Mouse (Mus musculus): ENCODE measurements around the gene Abcc9. TPM values are rescaled to one million over a fixed set of nuclear protein-coding genes. Genes with fewer than 3 reads are reported as not detected.
"Not testable (repeated sequence)": the region's sequence is repeated elsewhere in the genome, so short reads cannot be mapped to it uniquely, and the experiment has no call there.

Gene Abcc9
- total RNA-seq, 2 experiments from 2014 or later, result not detected

DNA sequence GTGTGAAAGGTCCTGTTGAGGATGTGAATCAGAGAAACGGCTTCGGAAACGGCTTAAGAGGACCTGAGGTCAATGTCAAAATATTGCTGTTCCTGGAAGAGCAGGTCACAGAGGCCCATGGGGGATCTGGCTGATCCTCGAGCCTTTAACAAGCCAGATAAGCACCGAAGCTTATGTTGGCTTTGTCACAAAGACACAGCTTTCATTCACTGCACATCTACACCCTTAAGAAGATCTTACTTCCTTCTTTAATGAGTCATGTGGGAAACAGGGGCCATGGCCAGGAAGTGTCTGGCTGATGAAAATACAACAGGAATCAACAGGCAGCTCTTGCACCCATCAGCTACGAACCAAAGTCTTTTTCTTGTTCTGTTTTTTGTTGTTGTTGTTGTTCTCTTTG, 6.3 kb upstream of the Abcc9 start:
- ATAC-seq (replicated peaks; ENCODE audit: poor library complexity, severe bottlenecking), result peak; percentile 67

DNA sequence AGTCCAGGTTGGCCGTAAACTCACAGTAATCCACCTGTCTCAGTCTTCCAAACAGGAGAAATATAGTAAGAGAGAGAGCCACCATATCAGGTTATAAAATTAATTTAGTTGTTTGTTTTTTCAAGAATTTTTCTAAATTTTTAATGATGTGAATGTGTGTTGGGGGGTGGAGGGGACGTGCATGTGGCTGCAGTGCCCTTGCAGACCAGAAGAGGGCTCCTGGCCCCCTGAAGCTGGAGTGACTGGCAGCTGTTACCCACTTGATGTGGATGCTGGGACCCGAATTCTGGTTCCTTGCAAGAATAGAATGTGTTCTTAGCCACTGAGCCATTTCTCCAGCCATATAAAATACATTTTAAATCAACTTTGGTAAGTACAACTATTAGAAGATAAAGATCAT, 4.6 kb upstream of the Abcc9 start:
- peak; percentile 52 for ATAC-seq (replicated peaks; ENCODE audit: poor library complexity, severe bottlenecking)

GRCm38 (mm10) chr6:142703441-142703930, 1.4 kb upstream of the Abcc9 start:
- ATAC-seq (replicated peaks; ENCODE audit: poor library complexity, severe bottlenecking), result no peak

GRCm38 (mm10) chr6:142701161-142701560, 954 bp downstream of the Abcc9 start:
- no peak for ATAC-seq (replicated peaks; ENCODE audit: poor library complexity, severe bottlenecking)

DNA sequence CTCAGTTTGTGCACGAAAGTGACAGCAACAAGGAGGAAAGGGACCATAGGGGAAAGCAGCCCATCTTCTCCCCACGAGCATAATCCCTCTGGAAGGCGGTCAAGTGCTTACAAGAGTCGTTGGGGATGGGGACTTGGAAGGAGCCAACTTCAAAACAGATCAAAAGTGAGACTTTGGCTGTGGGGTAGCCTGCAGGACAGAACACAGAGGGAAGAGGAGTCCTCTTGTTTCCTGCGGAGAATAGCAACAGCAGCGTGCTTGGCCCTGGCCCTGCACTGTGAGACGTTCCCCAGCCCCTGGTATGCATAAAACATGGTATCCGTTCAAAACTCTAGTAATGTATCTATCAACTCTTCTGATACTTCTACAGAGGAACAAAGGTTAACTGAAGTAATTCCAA, 1.4 kb downstream of the Abcc9 start:
- no peak for ATAC-seq (replicated peaks; ENCODE audit: poor library complexity, severe bottlenecking)

DNA sequence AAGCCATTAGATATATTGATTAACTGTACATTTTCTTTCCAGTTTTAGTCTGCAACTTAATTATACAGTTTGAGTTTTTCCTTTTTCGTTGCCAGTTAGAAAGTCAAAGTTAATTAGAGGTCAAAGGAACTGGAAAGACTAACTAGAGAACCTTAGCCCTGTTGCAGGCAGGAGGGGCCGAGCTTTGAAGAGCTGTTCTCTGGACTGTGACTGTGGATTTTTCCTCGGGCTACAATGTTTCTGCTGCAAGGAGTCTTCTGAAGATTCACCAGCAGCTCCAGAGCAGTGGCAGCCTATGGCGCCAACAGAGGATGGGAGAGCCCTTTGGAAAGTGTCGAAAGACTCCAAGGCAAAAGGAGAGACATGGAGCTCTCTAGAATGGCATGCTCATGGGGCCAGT, 10.0 kb downstream of the Abcc9 start:
- no peak for ATAC-seq (replicated peaks; ENCODE audit: poor library complexity, severe bottlenecking)

GRCm38 (mm10) chr6:142689673-142690072, 12.4 kb downstream of the Abcc9 start:
- no peak for ATAC-seq (replicated peaks; ENCODE audit: poor library complexity, severe bottlenecking)

- ATAC-seq (replicated peaks; ENCODE audit: poor library complexity, severe bottlenecking), result no peak
Measured at GRCm38 (mm10) chr6:142682985-142683691, 19.0 kb downstream of the Abcc9 start.

GRCm38 (mm10) chr6:142670021-142670420, 32.1 kb downstream of the Abcc9 start:
- no peak for ATAC-seq (replicated peaks; ENCODE audit: poor library complexity, severe bottlenecking)

- ATAC-seq (replicated peaks; ENCODE audit: poor library complexity, severe bottlenecking), result no peak
Measured at GRCm38 (mm10) chr6:142669343-142669742, 32.8 kb downstream of the Abcc9 start.

DNA sequence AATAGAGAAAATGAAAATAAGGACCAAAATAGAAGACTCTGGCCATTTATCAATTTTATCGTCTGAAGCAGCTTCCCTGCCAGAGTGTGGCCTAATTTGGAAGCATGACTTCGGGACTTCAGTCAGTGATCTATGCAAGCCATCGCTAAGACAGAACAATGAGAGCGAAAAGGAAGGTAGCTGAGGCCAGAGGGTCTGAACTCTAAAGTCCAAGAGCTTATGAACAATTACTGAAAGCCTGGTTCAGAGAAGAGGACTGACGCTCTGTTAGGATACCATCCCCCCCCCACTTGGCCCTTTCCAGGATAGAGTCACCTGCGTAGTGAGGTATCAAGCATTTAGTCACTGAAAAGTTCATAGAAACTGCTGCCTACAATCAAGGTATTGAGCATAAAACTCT, 33.3 kb downstream of the Abcc9 start:
- ATAC-seq (replicated peaks; ENCODE audit: poor library complexity, severe bottlenecking), result no peak

DNA sequence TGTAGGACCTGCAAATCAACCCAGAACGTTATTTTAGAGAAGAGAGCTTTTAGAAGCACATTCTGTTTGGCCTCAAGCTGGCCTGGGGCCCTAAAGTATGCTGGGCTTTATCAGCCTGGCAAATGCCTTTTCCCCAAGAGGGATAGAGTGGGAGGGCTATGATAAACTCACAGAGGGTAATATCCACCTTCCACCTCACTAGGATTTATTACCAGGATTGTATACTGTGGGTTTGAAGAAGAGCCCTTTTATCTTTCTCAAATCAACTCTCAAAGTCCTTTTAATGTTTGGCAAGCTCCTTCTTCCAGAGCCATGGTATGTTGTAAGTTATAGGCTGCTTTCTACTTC, 33.7 kb downstream of the Abcc9 start:
- no peak for ATAC-seq (replicated peaks; ENCODE audit: poor library complexity, severe bottlenecking)

GRCm38 (mm10) chr6:142667701-142668418, 34.3 kb downstream of the Abcc9 start:
- ATAC-seq (replicated peaks; ENCODE audit: poor library complexity, severe bottlenecking), result no peak

DNA sequence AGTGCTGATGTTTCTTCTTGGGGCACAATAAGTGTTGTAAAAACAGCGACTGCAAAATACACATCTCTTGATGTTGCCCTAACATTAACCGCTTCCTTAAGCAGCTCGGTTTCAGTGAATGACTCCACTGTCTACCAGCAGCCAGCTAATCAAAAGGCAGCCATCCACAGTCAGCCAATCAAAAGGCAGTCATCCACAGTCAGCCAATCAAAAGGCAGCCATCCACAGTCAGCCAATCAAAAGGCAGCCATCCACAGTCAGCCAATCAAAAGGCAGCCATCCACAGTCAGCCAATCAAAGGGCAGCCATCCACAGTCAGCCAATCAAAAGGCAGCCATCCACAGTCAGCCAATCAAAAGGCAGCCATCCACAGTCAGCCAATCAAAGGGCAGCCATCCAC, 40.1 kb downstream of the Abcc9 start:
- not testable (repeated sequence) for ATAC-seq (replicated peaks; ENCODE audit: poor library complexity, severe bottlenecking)

DNA sequence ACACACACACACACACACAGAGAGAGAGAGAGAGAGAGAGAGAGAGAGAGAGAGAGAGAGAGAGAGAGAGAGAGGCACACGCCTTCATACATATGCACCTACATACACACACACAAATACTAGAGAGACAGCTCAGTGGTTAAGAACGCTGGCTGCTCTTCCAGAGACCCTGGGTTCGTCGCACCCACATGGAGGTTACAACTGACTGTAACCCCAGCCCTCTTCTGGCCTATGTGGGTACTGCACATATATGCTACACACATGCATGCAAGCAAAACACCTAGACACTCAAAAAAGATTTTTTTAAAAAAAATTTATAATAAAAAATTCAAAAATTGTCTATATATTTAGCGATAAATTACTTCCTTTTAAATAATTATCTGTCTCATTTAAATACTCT, 43.1 kb downstream of the Abcc9 start:
- peak; percentile 79 for ATAC-seq (replicated peaks; ENCODE audit: poor library complexity, severe bottlenecking)

GRCm38 (mm10) chr6:142654561-142654960, 47.6 kb downstream of the Abcc9 start:
- ATAC-seq (replicated peaks; ENCODE audit: poor library complexity, severe bottlenecking), result no peak

DNA sequence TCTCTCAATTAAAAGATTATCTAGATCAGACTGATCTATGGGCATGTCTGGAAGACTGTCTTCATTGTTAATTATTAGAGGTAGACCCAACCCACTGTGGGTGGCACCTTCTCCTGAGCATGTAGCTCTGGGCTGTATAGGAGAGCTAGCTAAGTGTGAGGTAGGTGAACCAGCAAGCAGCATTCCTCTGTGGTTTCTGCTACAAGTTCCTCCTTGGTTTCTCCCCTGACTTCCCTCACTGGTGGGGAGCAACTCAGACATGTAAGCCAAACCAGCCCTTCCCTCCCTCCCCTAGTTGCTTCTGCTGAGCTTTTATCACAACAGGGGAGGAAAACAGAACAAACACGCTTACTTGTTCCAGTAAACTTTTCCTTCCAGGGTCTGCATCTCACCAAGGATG, 49.9 kb downstream of the Abcc9 start:
- no peak for ATAC-seq (replicated peaks; ENCODE audit: poor library complexity, severe bottlenecking)

DNA sequence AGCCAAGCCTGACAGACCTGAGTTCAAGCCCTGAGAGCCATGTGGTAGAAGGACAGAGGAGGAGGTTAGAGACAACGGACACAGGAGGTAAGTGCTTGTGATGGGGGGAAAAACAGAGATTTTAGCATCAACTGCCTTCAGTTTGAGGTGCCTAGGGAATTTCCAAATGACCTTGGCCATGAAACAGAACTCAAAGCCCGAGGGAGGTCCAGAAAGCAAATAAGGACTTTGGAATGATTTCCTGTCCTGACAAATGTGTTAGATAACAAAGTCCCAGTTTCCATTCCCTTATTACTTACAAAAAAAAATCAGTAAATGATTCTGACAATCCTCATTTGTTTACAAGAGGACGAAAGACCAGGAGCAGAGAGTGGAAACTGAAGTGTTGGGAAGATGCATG, 52.8 kb downstream of the Abcc9 start:
- ATAC-seq (replicated peaks; ENCODE audit: poor library complexity, severe bottlenecking), result no peak

GRCm38 (mm10) chr6:142645474-142645873, 56.6 kb downstream of the Abcc9 start:
- ATAC-seq (replicated peaks; ENCODE audit: poor library complexity, severe bottlenecking), result no peak

DNA sequence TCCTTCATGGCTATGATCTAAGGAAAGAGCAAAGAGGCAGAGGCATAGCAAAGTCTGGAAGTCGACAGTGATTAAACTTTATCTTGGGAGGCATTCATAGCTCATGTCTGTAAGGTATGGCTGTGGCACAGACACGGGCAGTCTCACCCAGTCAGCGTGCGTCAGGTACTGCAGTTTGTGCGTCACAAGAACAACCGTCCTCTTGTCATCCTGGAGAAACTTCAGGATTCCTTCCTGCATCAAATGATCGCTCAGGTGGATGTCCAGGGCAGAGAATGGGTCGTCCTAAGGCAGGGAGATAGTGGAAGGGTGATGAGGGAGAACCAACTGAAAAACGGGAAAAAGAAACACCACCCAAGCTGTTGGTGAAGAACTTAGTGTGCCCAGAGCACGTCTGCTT, 62.8 kb downstream of the Abcc9 start:
- ATAC-seq (replicated peaks; ENCODE audit: poor library complexity, severe bottlenecking), result no peak

DNA sequence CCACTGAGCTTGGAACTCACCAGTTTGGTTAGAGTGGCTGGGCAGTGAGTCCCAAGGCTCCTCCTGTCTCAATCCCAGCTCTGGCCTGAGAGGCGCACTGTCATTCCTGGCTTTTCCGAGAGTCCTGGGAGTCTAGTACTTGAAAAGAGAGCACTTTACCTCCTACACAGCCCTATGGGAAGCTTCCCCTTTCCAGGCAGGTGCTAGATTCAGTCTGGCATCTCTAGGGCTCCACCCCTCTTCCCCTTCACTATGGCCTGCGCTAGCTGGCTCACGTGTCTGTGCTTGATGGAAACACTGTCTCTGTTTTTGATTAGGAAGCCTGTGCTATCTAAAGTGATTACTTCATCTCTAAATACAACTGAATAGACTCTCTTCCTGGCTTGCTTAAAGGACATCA, 66.5 kb downstream of the Abcc9 start:
- no peak for ATAC-seq (replicated peaks; ENCODE audit: poor library complexity, severe bottlenecking)

GRCm38 (mm10) chr6:142635185-142635583, 66.9 kb downstream of the Abcc9 start:
- no peak for ATAC-seq (replicated peaks; ENCODE audit: poor library complexity, severe bottlenecking)
